Mouse (Mus musculus) thymus, postnatal 36 days (tissue): ENCODE data around the gene Kif24.
A peak's percentile ranks its signal among the peaks of the same experiment; 100 is the strongest.

Source experiments
- DNase-seq, 2 experiments: peaks; one replicate each; pipeline ENCODE4 v3.0.0; 2022; ENCODE audit warnings: mixed read lengths in 2 of 2

Kif24 gene

GRCm38 (mm10) chr4:41399904-41400303, 64.8 kb downstream of the Kif24 start:
- DNase-seq, result no peak

GRCm38 (mm10) chr4:41398353-41398752, 66.3 kb downstream of the Kif24 start:
- no peak for DNase-seq

GRCm38 (mm10) chr4:41394651-41395050, 70.0 kb downstream of the Kif24 start:
- no peak for DNase-seq

- no peak for DNase-seq
Measured at GRCm38 (mm10) chr4:41391015-41391414, 73.7 kb downstream of the Kif24 start.

- DNase-seq, result peak; percentile 58 to 60
Measured at GRCm38 (mm10) chr4:41390122-41390521, 74.6 kb downstream of the Kif24 start.

GRCm38 (mm10) chr4:41389240-41389639, 75.4 kb downstream of the Kif24 start:
- no peak for DNase-seq

- no peak for DNase-seq
Measured at GRCm38 (mm10) chr4:41388616-41389015, 76.1 kb downstream of the Kif24 start.

- DNase-seq, result no peak
Measured at GRCm38 (mm10) chr4:41387755-41388469, 76.8 kb downstream of the Kif24 start.

GRCm38 (mm10) chr4:41386412-41386975, 78.2 kb downstream of the Kif24 start:
- DNase-seq, result no peak

- no peak for DNase-seq
Measured at GRCm38 (mm10) chr4:41381213-41381950, 83.3 kb downstream of the Kif24 start.

- DNase-seq, result no peak
Measured at GRCm38 (mm10) chr4:41377567-41377966, 87.1 kb downstream of the Kif24 start.

GRCm38 (mm10) chr4:41369702-41370437, 94.8 kb downstream of the Kif24 start:
- no peak for DNase-seq

GRCm38 (mm10) chr4:41368198-41368597, 96.5 kb downstream of the Kif24 start:
- DNase-seq, result no peak

- DNase-seq, result no peak
Measured at GRCm38 (mm10) chr4:41361059-41361458, 103.6 kb downstream of the Kif24 start.

GRCm38 (mm10) chr4:41359358-41359757, 105.3 kb downstream of the Kif24 start:
- DNase-seq, result no peak

GRCm38 (mm10) chr4:41358669-41359068, 106.0 kb downstream of the Kif24 start:
- no peak for DNase-seq

- DNase-seq, result no peak
Measured at GRCm38 (mm10) chr4:41357154-41357553, 107.5 kb downstream of the Kif24 start.

- DNase-seq, result no peak
Measured at GRCm38 (mm10) chr4:41353265-41353664, 111.4 kb downstream of the Kif24 start.

GRCm38 (mm10) chr4:41352758-41353157, 111.9 kb downstream of the Kif24 start:
- DNase-seq, result no peak

GRCm38 (mm10) chr4:41349199-41349591, 115.5 kb downstream of the Kif24 start:
- no peak for DNase-seq

- peak; percentile 89 for DNase-seq
Measured at GRCm38 (mm10) chr4:41348584-41349198, 116.0 kb downstream of the Kif24 start, which contains the start of gene Ubap1. TSS of gene Ubap1 (plus strand) at chr4:41348996.

- DNase-seq, result no peak
Measured at GRCm38 (mm10) chr4:41347839-41348238, 116.8 kb downstream of the Kif24 start.

- DNase-seq, result no peak
Measured at GRCm38 (mm10) chr4:41346011-41346410, 118.7 kb downstream of the Kif24 start.
